Mouse (Mus musculus) right cerebral cortex, postnatal 14 days (tissue): ENCODE measurements at regions not wholly inside any gene's neighbourhood (a gene's known extent, or its start where the extent isn't known, plus 50 kb on each side); places are given as distances from the start of the nearest gene placed in this dataset.
"Not testable (repeated sequence)": the region's sequence is repeated elsewhere in the genome, so short reads cannot be mapped to it uniquely, and the experiment has no call there.

Experiments
- DNase-seq: peaks from one replicate; pipeline ENCODE4 v3.0.0; 2022

GRCm38 (mm10) chr13:7007091-7007490, 358.5 kb upstream of the Pfkp start:
- no peak for DNase-seq

- not testable (repeated sequence) for DNase-seq
Observed at GRCm38 (mm10) chr13:6998508-6999278, 350.1 kb upstream of the Pfkp start.

DNA sequence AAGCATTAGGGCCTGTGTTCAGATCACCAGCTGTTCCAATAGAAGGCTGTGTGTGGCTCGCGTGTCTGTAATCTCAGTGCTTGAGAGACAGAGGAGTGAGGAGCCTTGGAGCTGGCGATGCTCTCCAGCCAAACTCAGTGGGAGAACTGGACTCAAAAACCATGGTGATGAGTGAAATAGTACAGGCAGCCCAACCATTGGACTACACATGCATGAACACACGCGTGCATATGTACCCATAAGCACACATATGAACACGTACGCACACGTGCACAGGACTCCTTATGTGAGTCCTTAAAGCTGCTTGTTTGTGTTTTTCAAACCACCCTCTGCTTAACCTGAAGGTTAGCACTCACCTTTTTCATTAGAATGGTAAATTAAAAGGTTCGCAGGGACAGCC, 349.5 kb upstream of the Pfkp start:
- no peak for DNase-seq

- DNase-seq = no peak
Observed at GRCm38 (mm10) chr13:6992323-6992994, 343.9 kb upstream of the Pfkp start.

DNA sequence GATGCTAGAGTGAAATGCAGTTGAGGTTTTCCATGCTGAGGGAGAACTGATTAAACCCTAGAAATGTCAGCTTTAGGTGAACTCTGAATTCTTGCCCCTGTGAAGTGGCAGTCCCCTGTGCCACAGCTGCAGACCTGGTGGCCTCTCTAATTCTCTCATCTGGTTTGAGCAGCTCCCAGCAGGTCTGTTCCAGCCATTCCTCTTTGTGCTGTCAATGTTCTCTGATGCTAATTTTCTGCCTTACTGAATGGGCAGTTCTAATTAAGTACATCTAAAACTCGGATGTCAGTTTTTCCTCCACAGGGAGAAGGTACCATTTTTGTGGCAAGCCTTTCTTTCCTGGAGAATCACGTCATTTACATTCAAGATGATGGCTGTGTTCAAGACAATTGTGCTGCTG, 343.1 kb upstream of the Pfkp start:
- no peak for DNase-seq

DNA sequence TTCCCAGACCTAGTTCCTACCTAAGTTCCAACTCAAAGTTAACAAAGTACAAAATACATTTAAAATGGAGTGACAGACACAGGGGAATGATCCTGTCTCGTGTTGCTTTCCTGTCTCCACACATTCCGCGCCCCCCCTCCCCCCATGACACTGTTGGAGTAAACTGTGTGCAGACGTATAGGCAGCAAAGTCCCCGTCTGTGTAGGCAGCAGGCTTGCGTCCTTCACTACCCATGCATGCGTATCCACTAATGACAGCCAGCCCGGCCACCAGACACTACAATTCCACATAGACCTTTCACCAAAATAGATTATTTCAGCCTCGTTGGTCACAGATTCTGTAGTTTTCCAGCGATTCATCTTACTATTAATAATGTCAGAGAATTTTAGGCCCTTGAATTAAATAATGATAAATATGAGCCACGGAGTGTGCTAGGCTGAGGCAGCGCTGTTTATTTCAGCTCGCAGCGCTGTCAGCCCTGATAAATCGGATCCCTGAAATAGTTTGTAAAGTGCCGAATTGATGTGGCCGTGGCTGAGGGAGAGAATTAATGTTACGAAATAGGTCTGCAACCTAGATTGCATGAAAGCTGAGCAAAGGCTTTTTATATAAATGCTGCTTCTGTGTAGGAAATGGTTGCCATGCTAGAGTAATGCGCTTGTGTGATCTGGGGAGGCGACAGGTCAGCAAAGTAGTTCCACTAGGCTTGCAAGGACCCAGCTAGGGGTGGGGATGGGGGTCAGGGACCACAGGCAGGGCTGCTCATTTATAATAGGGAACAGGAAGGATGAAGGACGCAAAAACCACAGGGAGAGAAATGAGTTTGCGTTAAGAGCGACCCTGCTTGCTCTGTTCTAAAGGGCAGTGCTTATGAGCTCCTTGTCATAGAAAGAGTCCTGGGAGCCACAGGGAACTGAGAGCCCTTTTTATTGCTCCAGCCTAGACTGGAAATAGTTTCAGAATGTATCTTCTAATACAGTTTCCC, 336.7 kb upstream of the Pfkp start:
- DNase-seq = no peak

DNA sequence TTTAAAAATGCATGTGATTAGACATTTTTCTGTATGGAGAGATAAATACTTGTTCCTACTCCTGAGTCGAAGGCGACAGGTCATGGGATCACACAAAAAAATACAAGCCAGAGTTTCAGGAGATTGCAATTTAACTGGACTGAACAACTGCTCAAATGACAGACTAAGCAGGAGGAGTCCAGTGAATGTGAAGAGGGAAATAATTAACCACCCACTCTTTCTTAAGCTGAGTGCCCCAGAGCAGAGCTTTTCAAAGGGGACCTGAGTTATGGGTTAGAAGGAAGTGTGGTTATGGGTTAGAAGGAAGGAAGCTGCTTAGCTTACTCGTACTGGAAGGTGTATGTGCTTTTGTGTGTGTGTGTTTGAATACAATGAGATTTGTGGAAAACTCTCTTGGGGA, 307.1 kb upstream of the Pfkp start:
- no peak for DNase-seq

DNA sequence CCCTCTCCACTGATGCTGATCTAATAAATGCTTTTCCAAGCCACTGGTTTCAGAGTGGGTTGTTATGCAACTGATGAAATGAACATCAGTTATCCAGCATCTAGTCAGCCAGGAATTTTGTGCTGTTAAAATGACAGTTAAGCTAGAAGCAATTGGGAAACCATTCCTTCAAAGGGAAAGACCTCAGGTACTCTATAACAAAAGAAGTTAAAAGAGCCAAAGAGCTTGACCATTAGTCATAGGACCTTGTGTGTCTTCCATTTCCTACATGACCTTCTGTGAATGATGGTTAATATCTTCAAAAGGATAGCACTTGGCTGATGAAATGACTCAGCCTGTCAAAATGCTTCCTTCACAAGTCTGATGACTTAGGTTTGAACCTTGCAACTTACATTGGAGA, 275.6 kb upstream of the Pfkp start:
- no peak for DNase-seq

DNA sequence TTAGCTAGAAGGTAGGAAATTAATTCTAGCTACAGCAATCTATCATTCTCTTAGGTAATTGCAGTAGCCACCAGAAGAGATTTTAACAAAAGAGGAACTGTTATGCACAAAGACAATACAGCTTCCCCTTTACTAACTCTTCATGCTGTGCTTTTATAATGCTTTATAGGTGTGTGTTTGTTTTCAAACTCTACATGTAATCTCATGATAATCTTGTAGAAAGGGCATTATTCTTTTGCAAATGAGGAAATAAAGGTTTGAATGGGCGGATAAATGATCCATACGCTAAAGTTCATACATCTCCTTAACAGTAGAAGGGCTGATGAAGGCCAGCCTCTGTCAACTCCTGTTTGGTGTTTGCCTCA, 273.8 kb upstream of the Pfkp start:
- no peak for DNase-seq

DNA sequence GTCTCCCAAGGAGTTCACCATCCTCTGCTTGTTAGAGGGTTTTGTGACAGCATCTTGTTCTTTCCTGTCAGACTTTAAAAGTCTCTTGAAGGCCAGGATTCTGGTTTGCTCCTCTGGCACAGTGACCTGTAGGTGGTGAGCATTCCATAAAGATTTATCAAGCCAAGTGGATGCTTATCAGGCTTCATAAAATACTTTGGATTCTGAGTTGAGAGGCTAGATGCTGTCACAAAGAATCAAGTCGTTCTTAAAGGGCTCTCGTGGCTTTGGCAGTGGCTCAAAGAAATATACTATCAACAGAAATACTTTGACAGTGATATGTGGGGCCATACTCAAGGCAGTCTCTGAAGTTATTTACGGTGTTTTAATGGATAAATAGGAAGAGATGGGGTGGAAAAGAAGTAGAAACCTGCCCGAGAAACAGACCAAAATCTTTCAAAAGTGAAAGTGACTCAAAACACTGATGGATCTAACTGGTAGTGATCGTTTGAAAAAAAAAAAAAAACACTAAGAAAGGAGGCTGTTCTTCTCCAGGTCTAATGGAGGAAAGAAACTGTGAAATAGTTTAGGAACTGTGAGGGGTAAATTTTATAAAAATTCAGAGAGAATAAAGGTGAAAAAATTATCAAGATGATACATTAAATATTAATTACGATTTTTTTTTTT, 273.2 kb upstream of the Pfkp start:
- DNase-seq = no peak

DNA sequence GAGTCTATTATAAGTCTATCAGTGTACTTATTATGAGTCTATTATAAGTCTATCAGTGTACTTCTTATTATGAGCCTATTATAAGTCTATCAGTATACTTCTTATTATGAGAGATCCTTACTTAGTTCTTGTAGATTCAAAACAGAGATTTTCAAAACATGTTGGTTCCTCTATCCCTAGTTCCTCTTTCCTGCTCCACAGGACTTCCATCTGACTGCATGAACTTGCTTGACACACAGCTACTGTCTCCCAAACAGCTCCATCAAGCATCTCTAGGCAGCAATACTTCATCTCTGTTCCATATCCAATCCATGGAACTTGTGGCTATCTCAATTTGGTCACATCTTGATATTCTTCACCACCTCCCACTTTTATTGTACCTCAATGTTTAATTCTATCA, 257.4 kb upstream of the Pfkp start:
- DNase-seq = no peak

- DNase-seq = no peak
Observed at GRCm38 (mm10) chr13:6901682-6902081, 253.1 kb upstream of the Pfkp start.

- no peak for DNase-seq
Observed at GRCm38 (mm10) chr13:6897666-6898065, 249.1 kb upstream of the Pfkp start.

- DNase-seq = no peak
Observed at GRCm38 (mm10) chr13:6891458-6892076, 243.0 kb upstream of the Pfkp start.

GRCm38 (mm10) chr13:6889446-6889845, 240.9 kb upstream of the Pfkp start:
- DNase-seq = not testable (repeated sequence)

DNA sequence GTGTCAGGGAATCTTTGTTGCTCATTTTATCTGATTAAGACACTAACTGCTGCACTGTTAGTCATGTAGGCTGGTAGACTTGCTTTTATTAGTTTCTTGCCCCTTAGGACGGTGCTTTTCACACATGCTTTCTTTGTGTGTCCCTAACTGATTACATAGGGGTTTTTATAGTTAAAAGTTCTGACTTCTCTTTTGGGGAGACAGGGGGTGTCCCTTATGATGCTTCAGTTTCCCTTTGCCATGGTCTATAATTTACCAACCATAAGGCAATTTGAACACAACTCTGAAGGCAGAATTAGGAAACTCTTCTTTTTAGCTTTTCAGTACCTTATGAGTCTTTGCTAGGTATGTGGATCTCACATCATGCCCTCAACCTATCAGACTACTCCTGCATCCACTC, 239.8 kb upstream of the Pfkp start:
- no peak for DNase-seq

DNA sequence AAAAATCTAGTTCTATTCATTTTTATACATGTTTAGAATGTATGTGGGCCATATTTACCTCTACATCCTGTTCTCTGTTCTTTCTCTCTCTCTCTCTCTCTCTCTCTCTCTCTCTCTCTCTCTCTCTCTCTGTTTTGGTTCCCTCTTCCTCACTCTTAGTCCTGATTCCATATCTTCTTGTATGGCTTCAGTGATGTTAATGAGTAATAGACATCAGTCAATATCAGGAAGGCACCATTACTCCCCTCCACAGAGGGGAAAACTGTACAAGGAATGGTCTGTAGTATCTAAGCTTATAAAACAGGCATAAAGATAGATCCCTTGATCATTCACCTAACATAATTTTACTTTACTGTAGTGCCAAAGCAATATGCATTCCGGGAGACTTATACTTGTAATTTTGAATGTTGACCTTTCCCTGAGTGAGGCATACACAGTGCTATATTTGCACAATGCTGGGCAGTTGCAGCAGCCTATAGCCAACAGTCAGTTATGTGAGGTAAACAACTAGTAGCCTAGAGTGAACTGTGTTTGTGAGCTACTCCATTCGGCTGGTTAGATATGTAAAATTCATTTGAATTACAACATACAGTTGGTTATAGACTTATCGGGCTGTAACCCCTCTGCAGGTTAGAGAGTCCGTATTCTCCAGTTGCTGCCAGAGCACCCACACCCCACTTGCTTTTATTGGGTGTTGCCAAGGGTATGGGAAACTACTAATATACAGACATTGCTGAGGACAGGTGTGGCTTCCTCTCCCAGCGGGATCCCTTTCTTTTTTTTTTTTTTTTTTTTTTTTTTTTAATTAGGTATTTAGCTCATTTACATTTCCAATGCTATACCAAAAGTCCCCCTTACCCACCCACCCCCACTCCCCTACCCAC, 228.7 kb upstream of the Pfkp start:
- no peak for DNase-seq

- no peak for DNase-seq
Observed at GRCm38 (mm10) chr13:6862186-6862585, 213.6 kb upstream of the Pfkp start.

- DNase-seq = no peak
Observed at GRCm38 (mm10) chr13:6859551-6859950, 211.0 kb upstream of the Pfkp start.

- no peak for DNase-seq
Observed at GRCm38 (mm10) chr13:6855199-6856148, 206.9 kb upstream of the Pfkp start.
